Mouse (Mus musculus) midbrain, postnatal 0 days (tissue): ENCODE data around the gene Rif1. TPM values are rescaled to one million over a fixed set of nuclear protein-coding genes. Genes with fewer than 3 reads are reported as not detected.

Experiments used
- ATAC-seq: fragments of 200-750 bp; cut with Nextera tagmentation; 2 replicates; pipeline ENCODE4 v1.8.0; 2017; ENCODE audit warnings: moderate number of reproducible peaks, mild to moderate bottlenecking, moderate TSS enrichment, moderate library complexity; ENCODE audit not compliant: low FRiP score
- DNase-seq: peaks from one replicate; pipeline ENCODE4 v3.0.0-alpha.2; 2015; ENCODE audit warnings: low spot score
- H3K27ac ChIP-seq: fragments of 300-500 bp; sonication (generic); 2 replicates; pipeline ENCODE4 v1.5.1; 2014; ENCODE audit warnings: low read depth, mild to moderate bottlenecking, low read length, mixed read lengths
- H3K27me3 ChIP-seq: fragments of 300-500 bp; sonication (generic); 2 replicates; pipeline ENCODE4 v1.6.1; 2014; ENCODE audit warnings: low read length, control low read depth, mixed read lengths; ENCODE audit not compliant: insufficient read depth
- H3K36me3 ChIP-seq: fragments of 300-500 bp; sonication (generic); 2 replicates; pipeline ENCODE4 v1.6.1; 2014; ENCODE audit warnings: low read length, control low read depth, mixed read lengths; ENCODE audit not compliant: insufficient read depth
- H3K4me1 ChIP-seq: fragments of 300-500 bp; sonication (generic); 2 replicates; pipeline ENCODE4 v1.6.1; 2014; ENCODE audit warnings: mild to moderate bottlenecking, control low read depth, antibody characterized with exemption, low read length, mixed read lengths; ENCODE audit not compliant: insufficient read depth
- H3K4me2 ChIP-seq: fragments of 300-500 bp; sonication (generic); 2 replicates; pipeline ENCODE4 v1.6.1; 2014; ENCODE audit warnings: low read depth, mild to moderate bottlenecking, low read length, mixed read lengths; ENCODE audit not compliant: poor library complexity, severe bottlenecking
- H3K4me3 ChIP-seq: fragments of 300-500 bp; sonication (generic); 2 replicates; pipeline ENCODE4 v1.5.1; 2014; ENCODE audit warnings: low read depth, mild to moderate bottlenecking, low read length, moderate library complexity
- H3K9ac ChIP-seq: fragments of 300-500 bp; sonication (generic); replicated peaks from 2 replicates; pipeline ENCODE4 v1.6.1; 2014; ENCODE audit warnings: mild to moderate bottlenecking, low read length, moderate library complexity, mixed read lengths; ENCODE audit not compliant: poor library complexity, severe bottlenecking
- H3K9me3 ChIP-seq: fragments of 300-500 bp; sonication (generic); 2 replicates; pipeline ENCODE4 v1.6.1; 2016; ENCODE audit warnings: low read length, control low read depth
- CTCF ChIP-seq: IDR thresholded peaks from 2 replicates; pipeline ENCODE4 v1.5.1; 2016; ENCODE audit warnings: antibody characterized with exemption, mild to moderate bottlenecking
- WGBS: fragments of 180-500 bp; shearing (Covaris S2); extraction: QIAGEN DNeasy Blood & Tissue Kit; methylation state at CpG from one replicate; pipeline ENCODE4 v1.1.7; 2014; 5-methylcytosine and 5-hydroxymethylcytosine counted together
- polyA plus RNA-seq: library from polyadenylated mRNA; unstranded; fragments of >200 nt; fragmentation: Nextera tagmentation; extraction: Ambion mirVana; gene quantifications from 2 replicates; pipeline ENCODE4 v1.2.1, GENCODE M21; 2015
- total RNA-seq: library from RNA; depleted of rRNA; stranded (reverse); fragments of >200 nt; gene quantifications from 2 replicates; pipeline ENCODE4 v1.2.3, GENCODE M21; 2014

The Rif1 gene
- total and polyA plus RNA-seq, 2 experiments from 2014 or later = 13.8 to 17.2 TPM

- Histone ChIP-seq H3K4me1 (no peaks in the 10 kb centered on the region), H3K9me3 (no peaks in the 10 kb centered on the region), H3K27ac (no peak overlapping the region), H3K9ac (no peak overlapping the region), H3K4me3 (no peak overlapping the region), H3K4me2 (no peak overlapping the region), H3K36me3 (no peaks in the 10 kb centered on the region), H3K27me3 (no peaks in the 10 kb centered on the region)
- no peak for ATAC-seq
- no peak for TF ChIP-seq CTCF
- no peak for DNase-seq
Observed at GRCm38 (mm10) chr2:52057681-52058080, 15.0 kb upstream of the Rif1 start.

GRCm38 (mm10) chr2:52068641-52069040 is 4.0 kb upstream of the Rif1 start:
- Histone ChIP-seq H3K27me3 (no peaks in the 10 kb centered on the region), H3K4me2 (no peak overlapping the region), H3K27ac (no peak overlapping the region), H3K36me3 (no peaks in the 10 kb centered on the region), H3K4me1 (0 out of 2 replicates have a peak, but pooled peaks cover 3% of the 10 kb centered on the region), H3K9ac (no peak overlapping the region), H3K4me3 (no peak overlapping the region), H3K9me3 (no peaks in the 10 kb centered on the region)
- TF ChIP-seq CTCF = 0 out of 2 replicates have a peak, but pooled peaks have one; percentile 11
- no peak for DNase-seq
- ATAC-seq = no peak
- 60% methylated on average over 1 of the region's 1 CpGs for WGBS

- TF ChIP-seq CTCF = no peak
- H3K36me3 ChIP-seq = no peaks in the 10 kb centered on the region
- no peaks in the 10 kb centered on the region for H3K9me3 ChIP-seq
- no peak overlapping the region for H3K9ac ChIP-seq
- H3K27ac ChIP-seq = no peak overlapping the region
- no peak overlapping the region for H3K4me3 ChIP-seq
- WGBS = 88% methylated on average over 5 of the region's 5 CpGs
- 0 out of 2 replicates have a peak, but pooled peaks cover 3% of the 10 kb centered on the region for H3K4me1 ChIP-seq
- H3K27me3 ChIP-seq = no peaks in the 10 kb centered on the region
- DNase-seq = no peak
- no peak overlapping the region for H3K4me2 ChIP-seq
- ATAC-seq = no peak
Observed at GRCm38 (mm10) chr2:52070816-52071215, 1.8 kb upstream of the Rif1 start.

- Histone ChIP-seq H3K4me2 (peak overlapping the region; percentile 74), H3K9ac (no peak overlapping the region), H3K27me3 (no peaks in the 10 kb centered on the region), H3K4me1 (0 out of 2 replicates have a peak, but pooled peaks cover 3% of the 10 kb centered on the region), H3K9me3 (no peaks in the 10 kb centered on the region), H3K4me3 (peak overlapping the region; percentile 88; the same call in 1 of the 2 replicates), H3K27ac (no peak overlapping the region), H3K36me3 (no peaks in the 10 kb centered on the region)
- ATAC-seq = no peak
- WGBS = 28% methylated on average over 13 of the region's 13 CpGs
- no peak for DNase-seq
- no peak for TF ChIP-seq CTCF
Observed at GRCm38 (mm10) chr2:52071241-52071991, 1.2 kb upstream of the Rif1 start.

GRCm38 (mm10) chr2:52072065-52072490 is 554 bp upstream of the Rif1 start:
- no peaks in the 10 kb centered on the region for H3K36me3 ChIP-seq
- TF ChIP-seq CTCF = no peak
- no peaks in the 10 kb centered on the region for H3K9me3 ChIP-seq
- H3K4me2 ChIP-seq = peak overlapping the region; percentile 74
- no peak for DNase-seq
- WGBS = 3% methylated on average over 10 of the region's 10 CpGs
- H3K9ac ChIP-seq = peak overlapping the region; percentile 68; the same call in 1 of the 2 replicates
- peak overlapping the region; percentile 88 for H3K4me3 ChIP-seq
- H3K27ac ChIP-seq = peak overlapping the region; percentile 55; the same call in 1 of the 2 replicates
- H3K27me3 ChIP-seq = no peaks in the 10 kb centered on the region
- 0 out of 2 replicates have a peak, but pooled peaks cover 3% of the 10 kb centered on the region for H3K4me1 ChIP-seq
- peak; percentile 32; the same call in 1 of the 2 replicates for ATAC-seq
